Mouse (Mus musculus): Measurements from ENCODE around the gene Sprr2e.

DNA sequence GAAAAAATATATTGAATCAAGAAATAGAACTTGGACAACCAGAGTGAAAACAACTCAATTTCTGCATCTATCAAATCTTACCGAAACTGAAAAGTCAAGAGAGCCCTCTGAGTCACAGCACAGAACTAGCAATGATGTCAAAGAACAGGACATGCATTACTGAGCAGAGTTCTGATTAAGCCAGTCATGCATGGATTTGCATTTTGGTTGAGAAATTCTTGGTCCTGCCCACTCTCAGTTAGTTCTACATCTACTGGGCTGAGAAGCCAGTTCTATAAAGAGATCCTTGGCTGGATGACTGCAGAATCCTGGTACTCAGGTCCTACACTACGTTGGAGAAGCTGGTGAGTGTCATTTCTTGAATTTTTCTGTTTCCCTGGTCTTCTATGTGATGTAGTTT, 21.7 kb downstream of the Sprr2e start:
- TF ChIP-seq ZC3H11A (IDR thresholded peaks at IDR 0.05; ENCODE audit: low read depth, low read length) (no peak), MYC (IDR thresholded peaks at IDR 0.05; ENCODE audit: low read depth, low read length) (no peak), BHLHE40 (IDR thresholded peaks at IDR 0.05; ENCODE audit: borderline replicate concordance, low read depth, low read length) (no peak), CHD1 (IDR thresholded peaks at IDR 0.05; ENCODE audit: low read depth, low read length) (no peak), TBP (IDR thresholded peaks at IDR 0.05; ENCODE audit: low read depth, low read length) (no peak), RAD21 (IDR thresholded peaks at IDR 0.05; ENCODE audit: low read depth, low read length) (no peak)

Data from MEL (cell line).